Mouse (Mus musculus) adrenal gland, postnatal 14 days (tissue): ENCODE measurements at regions not wholly inside any gene's neighbourhood (a gene's known extent, or its start where the extent isn't known, plus 50 kb on each side); places are given as distances from the start of the nearest gene placed in this dataset.

ENCODE experiments used
- DNase-seq: peaks from one replicate; pipeline ENCODE4 v3.0.0; 2021; ENCODE audit warnings: mixed read lengths

- no peak for DNase-seq
These were observed 69.2 kb downstream of the Nhlrc3 start for GRCm38 (mm10) chr3:53393945-53394344.

- no peak for DNase-seq
These were observed 81.2 kb downstream of the Nhlrc3 start for GRCm38 (mm10) chr3:53381704-53382581.

- DNase-seq, result no peak
These were observed 83.5 kb downstream of the Nhlrc3 start for GRCm38 (mm10) chr3:53379519-53380181.

- peak; percentile 18 for DNase-seq
These were observed 86.2 kb downstream of the Nhlrc3 start for GRCm38 (mm10) chr3:53376864-53377447.

- no peak for DNase-seq
These were observed 90.2 kb downstream of the Nhlrc3 start for GRCm38 (mm10) chr3:53372887-53373286.

- DNase-seq, result no peak
These were observed 91.2 kb downstream of the Nhlrc3 start for GRCm38 (mm10) chr3:53371910-53372309.

- no peak for DNase-seq
These were observed 101.9 kb downstream of the Nhlrc3 start for GRCm38 (mm10) chr3:53361202-53361601.

GRCm38 (mm10) chr3:53353693-53354092 is 109.4 kb downstream of the Nhlrc3 start:
- no peak for DNase-seq

- no peak for DNase-seq
These were observed 109.8 kb downstream of the Nhlrc3 start for GRCm38 (mm10) chr3:53353282-53353681.

- no peak for DNase-seq
These were observed 119.5 kb downstream of the Nhlrc3 start for GRCm38 (mm10) chr3:53343638-53344037.

GRCm38 (mm10) chr3:53341304-53342206 is 121.6 kb downstream of the Nhlrc3 start:
- DNase-seq, result no peak

GRCm38 (mm10) chr3:53338571-53338970 is 124.6 kb downstream of the Nhlrc3 start:
- DNase-seq, result no peak

- DNase-seq, result peak; percentile 7
These were observed 129.1 kb downstream of the Nhlrc3 start for GRCm38 (mm10) chr3:53334051-53334450.

GRCm38 (mm10) chr3:53329528-53329927 is 133.6 kb downstream of the Nhlrc3 start:
- DNase-seq, result peak; percentile 8

- DNase-seq, result no peak
These were observed 135.7 kb downstream of the Nhlrc3 start for GRCm38 (mm10) chr3:53327424-53327823.

GRCm38 (mm10) chr3:53326967-53327366 is 136.2 kb downstream of the Nhlrc3 start:
- no peak for DNase-seq

- no peak for DNase-seq
These were observed 138.1 kb downstream of the Nhlrc3 start for GRCm38 (mm10) chr3:53325080-53325479.

GRCm38 (mm10) chr3:53324386-53324785 is 138.7 kb downstream of the Nhlrc3 start:
- DNase-seq, result no peak

- DNase-seq, result no peak
These were observed 147.7 kb downstream of the Nhlrc3 start for GRCm38 (mm10) chr3:53315449-53315848.
